Mouse (Mus musculus): ENCODE results near the gene Sez6l2.

Sez6l2 gene

DNA sequence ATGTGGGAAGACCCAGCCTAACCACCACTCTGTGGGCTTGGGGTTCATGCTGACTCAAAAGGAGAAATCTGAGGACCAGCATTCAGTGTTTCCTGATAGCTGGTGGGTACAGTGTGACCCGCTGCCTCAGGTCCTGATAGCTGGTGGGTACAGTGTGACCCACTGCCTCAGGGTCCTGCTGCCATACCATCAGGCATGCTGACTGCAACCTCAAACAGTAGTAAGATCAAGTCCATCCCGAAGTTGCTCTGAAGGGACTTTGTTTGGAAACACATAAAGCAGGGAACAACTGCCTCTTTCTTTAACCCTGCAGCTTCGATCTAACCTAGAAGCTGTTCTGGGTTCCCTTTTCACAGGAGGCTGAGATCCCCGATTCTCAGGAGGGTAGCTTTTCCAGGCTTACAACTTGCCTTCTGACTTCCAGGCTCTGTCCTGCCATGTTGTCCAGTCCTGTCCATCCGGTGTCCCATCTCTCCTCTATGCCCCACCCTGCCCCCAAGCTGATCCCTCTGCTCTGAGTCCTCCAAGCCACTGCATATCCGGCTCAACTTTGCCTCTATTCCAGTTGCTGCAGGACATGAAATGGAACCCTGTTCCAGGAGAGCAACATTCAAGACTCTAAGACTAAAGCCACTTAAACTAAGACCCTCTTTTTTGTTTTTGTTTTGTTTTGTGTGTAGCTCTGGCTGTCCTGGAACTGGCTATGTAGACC lies 57.1 kb downstream of the Sez6l2 start:
- no peak for DNase-seq (ENCODE audit: low read depth, low spot score)

DNA sequence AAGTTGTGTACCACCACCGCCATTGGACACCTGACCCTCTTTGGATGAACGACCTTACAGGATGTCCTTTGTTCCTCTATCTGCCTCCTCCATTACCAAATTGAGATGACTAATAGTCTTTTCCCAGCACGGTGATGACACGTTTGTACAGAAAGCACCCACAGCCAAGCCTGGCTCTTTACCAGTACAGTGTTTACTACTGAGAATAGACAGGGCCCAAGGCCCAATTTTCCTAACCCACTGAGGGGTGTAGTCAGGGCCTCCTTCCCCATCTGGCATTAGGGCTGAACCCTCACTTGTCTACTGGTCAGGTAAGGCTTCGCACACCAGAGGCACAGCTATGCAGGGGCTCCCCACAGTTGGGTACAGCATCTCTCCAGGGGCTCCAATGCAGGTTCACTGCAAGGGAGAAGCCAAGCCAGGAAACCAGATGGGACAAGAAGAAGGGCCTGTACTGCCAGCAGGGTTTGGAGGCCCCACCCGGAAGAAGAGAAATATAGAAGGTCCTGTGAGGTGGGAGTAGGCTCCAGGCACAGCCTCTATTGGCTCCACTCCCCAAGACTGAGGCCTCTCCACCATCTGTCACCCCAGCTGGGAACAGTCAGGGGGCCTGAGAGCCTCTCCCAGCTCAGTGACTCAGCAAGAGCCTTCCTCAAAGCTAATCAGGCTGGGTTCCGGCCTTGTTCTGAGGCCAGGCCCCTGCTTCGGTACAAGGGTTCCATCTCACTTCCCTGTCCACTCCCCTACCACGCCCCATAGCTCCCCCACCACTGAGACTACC lies 58.1 kb downstream of the Sez6l2 start:
- DNase-seq (ENCODE audit: low read depth, low spot score): peak; percentile 83

DNA sequence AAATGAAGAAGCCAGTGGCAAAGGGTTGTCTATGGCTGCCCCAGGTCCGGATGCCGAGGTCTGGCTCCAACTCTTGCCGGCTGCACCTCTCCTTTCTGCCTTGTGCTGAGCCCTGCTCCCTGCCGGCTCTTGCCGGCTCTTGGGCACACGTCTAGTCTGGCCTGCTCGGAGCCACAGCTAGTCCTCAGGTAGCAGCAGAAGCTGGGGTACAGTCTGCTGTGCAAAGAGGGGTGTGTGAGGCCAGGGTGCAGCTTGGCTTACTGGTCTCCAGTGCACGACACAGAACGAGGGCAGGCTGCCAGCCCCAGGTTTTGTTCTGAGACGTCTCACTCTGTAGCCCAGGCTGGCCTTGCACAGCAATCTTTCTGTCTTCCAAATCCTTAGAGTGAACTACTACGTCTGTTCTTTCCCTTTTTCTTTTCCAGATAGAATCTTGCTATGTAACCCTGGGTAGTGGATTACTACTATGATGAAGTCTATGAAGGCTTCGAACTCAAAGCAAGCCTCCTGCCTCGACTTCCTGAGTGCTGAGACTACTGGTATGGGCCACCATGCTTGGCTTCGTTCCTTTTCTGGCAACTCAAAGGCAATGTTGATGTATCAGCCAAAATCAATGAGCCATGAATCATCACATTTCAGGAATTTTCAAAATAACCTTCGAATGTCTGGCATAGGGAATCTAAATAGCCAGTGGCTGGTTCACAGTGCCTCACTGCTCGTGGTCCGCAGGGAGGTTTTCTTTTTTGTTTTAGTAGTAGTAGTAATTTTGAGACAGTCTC lies 59.1 kb downstream of the Sez6l2 start:
- no peak for DNase-seq (ENCODE audit: low read depth, low spot score)

DNA sequence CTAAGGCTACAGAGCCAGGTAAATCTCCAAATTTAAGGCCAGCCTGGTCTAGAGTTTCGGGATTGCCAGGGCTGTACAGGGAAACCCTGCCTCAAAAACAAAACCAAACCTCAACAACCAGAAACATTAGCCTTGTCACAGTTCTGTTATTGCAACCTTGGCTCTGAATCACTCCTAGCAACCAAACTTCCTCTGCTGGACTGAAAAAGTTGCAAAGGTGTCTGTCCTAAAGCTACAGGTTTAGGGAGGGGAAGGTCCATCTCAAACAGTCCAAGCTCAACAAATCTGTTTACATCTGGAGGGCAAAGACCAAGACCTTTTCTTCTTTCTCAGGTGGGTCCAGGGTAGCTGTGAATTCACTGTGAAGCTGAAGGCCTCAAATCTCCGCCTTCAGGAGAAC lies 60.7 kb downstream of the Sez6l2 start:
- DNase-seq (ENCODE audit: low read depth, low spot score): no peak

DNA sequence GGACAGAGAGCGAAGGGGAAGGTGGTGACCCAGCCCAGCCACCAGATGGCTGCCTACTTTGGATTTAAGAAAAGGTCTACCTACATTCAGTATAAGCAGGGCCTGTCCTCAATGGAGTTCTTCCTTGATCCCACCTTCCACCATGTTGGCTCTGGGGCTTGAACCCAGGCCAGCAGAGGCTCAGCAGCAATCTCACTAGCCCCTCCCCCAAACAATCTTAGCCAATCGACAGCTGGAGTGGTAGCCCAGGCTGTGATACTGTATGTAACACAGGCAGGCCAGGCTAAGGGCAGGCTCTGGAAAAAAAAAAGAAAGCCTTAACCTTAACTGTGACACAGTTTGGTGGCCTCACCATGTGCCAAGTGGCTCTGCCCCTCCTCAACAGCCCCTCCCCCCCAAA lies 61.4 kb downstream of the Sez6l2 start:
- DNase-seq (ENCODE audit: low read depth, low spot score): peak; percentile 61

DNA sequence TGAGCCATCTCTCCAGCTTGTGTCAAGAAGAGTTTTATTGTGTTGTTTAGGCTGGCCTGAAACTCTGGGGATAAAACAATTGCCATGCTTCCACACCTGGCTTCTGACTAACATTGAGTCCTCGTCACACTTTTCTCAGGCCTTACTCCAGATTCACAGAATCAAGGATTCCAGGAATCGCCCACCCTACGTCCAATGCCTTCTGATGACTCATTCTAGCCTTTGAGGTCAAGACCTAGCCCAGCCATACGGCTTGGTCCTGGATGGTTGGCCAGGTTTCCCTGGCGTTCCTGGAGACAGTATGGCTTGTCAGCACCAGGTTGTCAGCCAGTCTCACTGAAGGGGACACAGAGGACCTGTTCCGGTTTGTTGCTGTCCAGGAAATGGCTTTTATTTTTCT lies 62.0 kb downstream of the Sez6l2 start:
- no peak for DNase-seq (ENCODE audit: low read depth, low spot score)

DNA sequence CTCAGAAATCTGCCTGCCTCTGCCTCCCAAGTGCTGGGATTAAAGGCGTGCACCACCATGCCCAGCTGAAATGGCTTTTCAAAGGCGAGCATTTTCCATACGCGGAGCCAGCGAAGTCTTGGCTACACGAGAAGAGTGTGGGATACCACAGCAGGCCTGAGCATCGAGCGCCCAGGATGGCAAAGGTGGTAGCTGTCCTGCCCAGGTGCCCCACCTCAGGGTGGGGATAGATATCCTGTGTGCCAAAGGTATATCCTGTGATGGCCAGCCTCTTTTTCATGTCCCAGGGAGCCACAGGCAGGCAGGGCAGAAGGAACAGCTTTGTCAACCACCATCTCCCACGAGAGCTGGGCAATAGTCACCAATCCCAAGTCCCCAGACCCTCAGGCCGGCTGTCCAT lies 62.5 kb downstream of the Sez6l2 start:
- no peak for DNase-seq (ENCODE audit: low read depth, low spot score)

DNA sequence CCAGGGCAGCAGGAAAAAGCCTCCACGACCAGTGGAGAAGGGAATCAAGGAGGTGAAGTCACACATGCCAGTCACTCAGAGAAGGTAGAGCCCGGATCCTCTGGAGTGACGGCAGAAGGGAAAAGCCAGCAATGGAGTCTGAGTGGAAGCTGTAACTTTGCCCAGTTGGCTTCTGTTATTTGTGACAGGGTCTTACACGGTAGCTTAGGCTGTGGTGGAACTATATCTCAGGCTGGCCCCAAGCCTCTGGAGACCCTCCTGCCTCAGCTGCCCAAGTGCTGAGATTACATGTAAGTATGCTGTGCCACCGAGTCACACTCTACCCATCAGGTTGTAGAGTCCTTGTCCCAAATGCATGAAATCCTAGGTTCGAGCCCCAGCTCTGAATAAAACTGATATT lies 63.0 kb downstream of the Sez6l2 start:
- no peak for DNase-seq (ENCODE audit: low read depth, low spot score)

DNA sequence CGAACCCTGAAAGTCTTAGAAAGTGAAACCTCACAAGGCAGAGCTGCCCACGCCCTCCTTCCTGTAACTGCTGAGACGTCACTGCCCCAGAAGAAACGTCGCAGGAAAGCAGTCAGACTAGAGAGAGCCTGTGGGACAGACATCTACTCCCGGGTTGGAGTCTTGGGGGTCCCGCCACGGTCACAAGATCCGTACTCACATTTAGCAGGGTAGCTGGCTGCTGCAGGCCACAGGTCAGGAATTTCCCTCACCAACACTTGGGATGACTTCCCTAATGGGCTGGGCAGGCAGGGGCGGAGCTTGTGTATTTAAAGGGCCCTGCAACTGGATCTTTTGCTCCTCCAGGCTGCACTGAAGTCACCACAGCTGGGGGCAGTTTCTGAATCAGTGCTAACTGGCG lies 64.0 kb downstream of the Sez6l2 start, which contains the start of gene Mvp:
Mvp (minus strand) TSS at position 302 of the 400 bp plus-strand sequence.
- DNase-seq (ENCODE audit: low read depth, low spot score): peak; percentile 83

DNA sequence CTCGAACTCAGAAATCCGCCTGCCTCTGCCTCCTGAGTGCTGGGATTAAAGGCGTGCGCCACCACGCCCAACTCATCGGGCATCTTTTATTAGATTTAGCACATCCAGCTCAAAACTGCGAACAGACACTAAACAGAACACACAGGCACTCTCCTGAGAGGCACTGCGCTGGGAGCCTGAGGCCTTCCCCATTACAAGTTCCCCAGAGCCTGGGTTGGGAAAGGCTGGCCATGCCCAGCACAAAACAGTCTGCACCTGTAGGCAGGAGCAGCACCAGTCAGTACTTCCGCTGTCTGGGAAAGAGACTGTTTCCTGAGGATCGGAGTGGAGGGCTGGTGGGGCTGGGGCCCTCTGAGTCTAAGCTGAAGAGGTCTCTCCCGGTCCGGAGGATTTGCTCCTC lies 64.6 kb downstream of the Sez6l2 start:
- no peak for DNase-seq (ENCODE audit: low read depth, low spot score)

DNA sequence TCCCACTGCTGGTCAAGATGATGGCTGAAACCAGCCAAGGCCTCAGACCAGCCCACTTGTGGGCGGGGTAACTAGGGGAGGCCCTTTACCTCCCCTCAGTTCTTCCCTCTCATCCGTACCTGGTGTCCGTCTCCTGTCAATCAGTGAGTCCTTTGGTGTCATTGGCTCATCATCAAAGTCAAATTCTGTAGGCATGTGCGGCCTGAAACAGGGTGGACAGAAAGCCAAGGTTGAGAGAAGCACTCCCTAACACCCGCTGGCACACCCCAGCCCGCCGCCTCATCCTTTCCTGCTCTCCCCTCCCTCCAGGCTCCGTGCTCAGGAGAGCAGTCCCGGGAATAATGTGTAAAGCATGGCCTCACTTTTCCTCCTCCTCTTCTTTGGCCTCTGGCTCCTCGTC lies 65.7 kb downstream of the Sez6l2 start:
- peak; percentile 97 for DNase-seq (ENCODE audit: low read depth, low spot score)

DNA sequence TGATC lies 65.9 kb downstream of the Sez6l2 start, which contains the start of gene Pagr1b:
Pagr1b (minus strand) TSS at position 4 of the 5 bp plus-strand sequence.
- no peak for DNase-seq (ENCODE audit: low read depth, low spot score)

DNA sequence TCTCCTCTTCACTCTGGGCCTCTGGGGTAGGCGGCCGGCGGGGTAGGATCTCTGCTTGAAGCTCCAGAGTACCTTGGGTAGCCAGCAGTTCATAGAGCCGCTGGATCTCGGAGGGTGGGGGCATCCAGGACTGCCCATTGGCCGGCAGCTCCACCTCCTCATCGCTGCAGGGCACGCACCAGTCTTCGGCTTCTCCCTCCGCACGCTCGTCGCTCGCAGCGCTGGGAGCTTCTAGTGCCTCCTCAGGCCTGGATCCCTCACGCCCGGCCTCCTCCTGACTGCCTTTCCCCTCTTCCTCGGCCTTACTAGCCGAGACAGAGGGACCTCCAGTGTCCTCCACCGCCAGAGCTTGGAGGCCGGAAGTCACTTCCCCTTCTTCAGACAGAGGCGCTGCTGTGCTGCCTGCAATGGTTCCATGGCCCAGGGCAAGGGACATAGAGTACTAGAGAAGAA lies 66.1 kb downstream of the Sez6l2 start:
- DNase-seq (ENCODE audit: low read depth, low spot score): peak; percentile 51

DNA sequence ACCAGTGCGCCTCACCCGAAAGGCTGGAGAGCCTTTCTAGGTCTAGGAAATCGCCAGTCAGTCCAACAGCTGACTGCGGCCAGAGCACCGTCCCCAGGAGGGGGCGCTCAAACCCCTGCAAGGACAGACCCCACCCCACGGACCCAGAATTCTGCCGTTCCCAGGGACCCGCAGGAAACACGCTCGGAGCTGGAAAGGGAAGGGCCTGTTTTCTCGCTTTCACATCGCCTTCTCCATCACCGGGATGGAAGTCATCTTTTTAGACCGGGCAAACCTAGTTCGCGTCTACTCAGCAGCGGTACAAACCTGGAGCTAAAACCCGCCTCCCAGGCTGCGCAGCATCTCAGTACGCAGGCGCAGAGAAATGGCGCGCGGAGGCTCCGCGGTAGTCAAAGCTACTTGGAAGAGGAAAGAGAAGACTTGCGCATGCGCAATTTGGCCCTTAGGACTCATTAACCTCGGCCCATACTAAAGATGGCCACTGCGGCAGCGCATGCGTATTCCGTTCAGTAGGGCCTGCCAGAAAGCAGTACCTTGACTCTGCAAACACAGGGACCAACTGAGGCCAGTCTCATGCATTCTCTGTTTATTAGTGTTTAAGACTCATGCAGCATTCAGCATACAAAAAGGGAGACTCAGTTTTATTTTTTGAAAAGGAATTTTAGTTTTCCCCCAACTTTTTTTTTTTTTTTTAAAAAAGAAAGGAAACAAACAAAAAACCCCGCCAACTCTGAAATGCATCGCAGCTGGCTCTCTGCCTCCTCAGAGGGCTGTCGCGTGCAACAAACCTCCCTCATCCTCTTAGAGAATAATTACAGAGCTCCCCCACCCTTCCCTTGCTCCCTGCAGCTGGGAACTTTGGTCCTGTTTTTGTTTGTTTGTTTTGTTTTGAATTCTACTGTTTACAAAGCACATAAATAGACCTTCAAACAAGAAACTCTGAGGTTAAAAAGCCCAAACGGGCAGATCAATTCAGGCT lies 66.9 kb downstream of the Sez6l2 start, which contains the start of gene Pagr1a:
Pagr1a (minus strand) TSS at position 382 of the 979 bp plus-strand sequence.
- peak; percentile 100 for DNase-seq (ENCODE audit: low read depth, low spot score)

DNA sequence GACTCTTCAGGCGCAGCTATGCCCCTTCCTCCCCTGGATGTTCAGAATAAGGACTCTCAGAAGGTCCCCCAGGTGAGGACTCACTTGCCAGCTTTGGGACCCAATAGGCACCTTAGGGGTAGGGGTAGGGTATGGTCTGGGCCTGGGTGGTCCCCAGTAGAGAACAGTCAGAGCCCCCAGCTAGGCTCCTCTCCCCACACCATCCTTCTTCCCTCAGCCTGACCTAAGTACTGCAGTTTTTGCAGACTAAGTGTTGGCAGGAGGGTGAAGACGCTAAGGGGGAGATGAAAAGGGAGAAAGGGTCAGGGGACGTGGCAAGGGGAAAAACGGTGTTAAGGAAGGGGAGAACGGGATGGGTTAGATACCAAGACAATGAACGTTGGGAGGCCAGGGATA lies 67.6 kb downstream of the Sez6l2 start:
- DNase-seq (ENCODE audit: low read depth, low spot score): no peak

DNA sequence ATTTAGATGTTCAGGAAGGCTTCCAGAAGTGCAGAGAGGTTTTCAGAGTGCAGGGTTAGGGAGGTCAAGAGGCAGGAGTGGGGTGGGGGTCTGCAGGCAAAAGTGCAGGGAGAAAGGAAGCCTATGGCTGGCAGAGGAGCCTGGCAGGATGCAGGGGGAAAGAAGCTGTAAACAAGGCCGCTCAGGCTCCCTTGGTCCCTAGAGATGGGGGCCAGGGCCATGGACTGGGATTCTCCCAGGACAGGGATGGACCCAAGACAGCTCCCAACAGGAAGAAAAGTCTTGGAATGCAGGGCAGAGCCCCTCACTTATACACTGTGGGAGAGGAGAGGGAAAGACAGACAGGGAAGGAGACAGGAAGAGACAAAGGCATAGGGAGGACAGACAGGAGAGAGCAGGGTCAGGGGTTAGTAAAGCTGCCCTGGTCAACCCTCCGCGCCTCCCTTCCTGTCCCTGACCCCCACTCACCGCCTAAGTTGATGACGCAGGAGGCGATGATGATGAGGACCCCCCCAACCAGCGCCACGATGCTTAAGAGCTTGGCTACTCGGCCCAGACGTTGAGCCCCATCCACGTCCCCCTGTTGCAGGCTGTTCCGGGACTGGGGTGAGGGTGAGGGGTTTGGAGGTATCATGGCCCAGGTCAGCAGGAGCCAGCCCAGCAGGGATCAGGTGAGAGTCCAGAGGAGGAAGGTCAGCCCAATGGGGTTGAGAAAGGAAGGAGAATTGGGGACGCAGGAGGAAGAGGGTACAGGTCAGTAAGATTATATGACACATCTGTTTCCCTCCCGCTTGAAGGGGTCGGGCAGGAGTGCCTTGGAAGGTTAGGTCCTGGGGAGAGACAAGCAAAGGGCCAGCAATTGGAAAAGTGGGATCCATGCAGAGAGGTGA lies 68.3 kb downstream of the Sez6l2 start:
- DNase-seq (ENCODE audit: low read depth, low spot score): no peak

DNA sequence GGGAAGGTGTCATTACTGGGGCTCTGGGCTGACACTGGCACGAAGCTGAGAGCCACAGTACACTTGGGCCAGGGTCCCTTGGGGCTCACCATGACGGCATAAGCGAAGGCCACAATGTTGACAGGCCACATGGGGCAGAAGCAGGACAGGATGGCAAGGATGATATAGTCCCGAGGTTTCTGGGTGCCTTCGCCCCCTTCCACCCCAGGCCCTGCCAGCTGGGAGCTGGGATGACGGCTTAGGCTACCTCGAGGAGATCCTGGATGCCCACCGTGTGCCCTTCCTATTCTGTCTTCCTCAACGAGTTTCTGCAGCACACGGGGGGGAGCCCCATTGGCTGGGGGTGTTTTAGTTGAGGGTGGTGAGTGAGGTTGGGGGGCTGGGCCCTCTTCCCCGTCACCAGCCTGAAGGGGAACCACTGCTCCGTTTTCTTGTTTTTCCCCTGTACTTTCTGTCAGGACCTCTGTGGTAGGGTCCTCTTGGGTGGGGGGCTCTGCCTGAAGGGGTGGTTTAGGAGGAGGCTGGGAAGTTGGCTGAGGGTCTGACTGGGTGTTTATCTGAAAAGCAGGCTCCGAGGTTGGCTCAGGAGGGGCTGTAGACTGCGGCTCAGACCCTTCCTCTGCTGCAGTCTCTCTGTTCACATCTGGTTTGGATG lies 69.1 kb downstream of the Sez6l2 start:
- no peak for DNase-seq (ENCODE audit: low read depth, low spot score)

DNA sequence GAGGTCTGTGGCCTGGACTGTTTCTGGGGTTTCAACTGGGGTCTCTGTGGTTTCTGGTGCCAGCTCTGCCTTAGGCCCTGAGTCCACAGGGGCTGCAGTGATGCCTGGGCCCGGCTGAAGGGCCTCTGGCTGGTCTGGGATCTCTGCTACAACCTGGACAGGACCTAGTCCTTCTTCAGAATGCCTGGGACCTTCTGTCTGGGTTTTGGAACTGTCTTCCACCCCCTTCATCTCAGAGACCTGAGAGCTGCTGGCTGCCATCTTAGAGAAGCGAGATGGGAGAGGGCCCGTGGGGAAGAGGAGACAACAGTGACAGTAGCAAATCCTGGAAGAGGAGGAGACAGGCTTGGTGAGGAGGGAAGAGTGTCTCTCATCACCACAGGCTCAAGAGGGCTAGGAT lies 69.7 kb downstream of the Sez6l2 start:
- no peak for DNase-seq (ENCODE audit: low read depth, low spot score)

Data from R1 (cell line).